12 mouse cellular contexts compared by ENCODE assay signal in genomic region chrX:159772137-159772536, GRCm38 (mm10).
"Had no signal": no experiment of that assay in that cellular context is flagged by ENCODE, and none has a peak within 500 bp of the region (broad histone marks: within the 10 kb centered on the region; RNA-seq: fewer than 3 reads in every experiment).

No protein-coding gene starts in this region.

- H3K36me3 ChIP-seq: limb, embryonic 13.5 days; midbrain, embryonic 13.5 days; neural tube, embryonic 12.5 days had no signal

- DNase-seq: kidney, adult 18-20 months; kidney, postnatal 14 days; left cerebral cortex, postnatal 4 days; lung, adult 18-20 months; lung, postnatal 36 days; right cerebral cortex, adult 18-20 months; thymus, postnatal 4 days had no signal

- H3K27ac ChIP-seq: limb, embryonic 13.5 days; liver, embryonic 14.5 days; midbrain, embryonic 13.5 days; neural tube, embryonic 12.5 days had no signal

- H3K9ac ChIP-seq: limb, embryonic 13.5 days; liver, embryonic 14.5 days; midbrain, embryonic 13.5 days; neural tube, embryonic 12.5 days had no signal

- ATAC-seq: lung, postnatal 0 days; midbrain, embryonic 13.5 days had no signal

- H3K4me2 ChIP-seq: limb, embryonic 13.5 days; midbrain, embryonic 13.5 days; neural tube, embryonic 12.5 days had no signal

- H3K9me3 ChIP-seq: limb, embryonic 13.5 days; midbrain, embryonic 13.5 days; neural tube, embryonic 12.5 days had no signal

- H3K4me1 ChIP-seq: limb, embryonic 13.5 days; neural tube, embryonic 12.5 days had no signal

- H3K4me3 ChIP-seq: limb, embryonic 13.5 days; midbrain, embryonic 13.5 days; neural tube, embryonic 12.5 days had no signal

- H3K27me3 ChIP-seq: neural tube, embryonic 12.5 days had no signal
